Mouse (Mus musculus): ENCODE measurements at regions not wholly inside any gene's neighbourhood (a gene's known extent, or its start where the extent isn't known, plus 50 kb on each side); places are given as distances from the start of the nearest gene placed in this dataset.

- no peak for ATAC-seq (ENCODE audit: low read depth)
- Histone ChIP-seq H3K27me3 (no peaks in the 10 kb centered on the region), H3K9ac (no peak overlapping the region), H3K4me1 (replicated peaks) (no peaks in the 10 kb centered on the region), H3K36me3 (no peaks in the 10 kb centered on the region), H3K27ac (no peak overlapping the region), H3K4me2 (no peak overlapping the region), H3K9me3 (replicated peaks) (no peaks in the 10 kb centered on the region), H3K4me3 (replicated peaks) (no peak overlapping the region)
- 35% methylated on average over 9 of the region's 9 CpGs for WGBS (ENCODE audit: insufficient replicate concordance)
- DNase-seq: peak; percentile 9
Measured at GRCm38 (mm10) chr8:93591608-93592301, 56.1 kb upstream of the Ces5a start.

- H3K4me1 ChIP-seq (replicated peaks): no peaks in the 10 kb centered on the region
- DNase-seq (no peak), ATAC-seq (ENCODE audit: low read depth) (no peak)
- no peak overlapping the region for H3K4me2 ChIP-seq
- no peaks in the 10 kb centered on the region for H3K27me3 ChIP-seq
- no peak overlapping the region for H3K27ac ChIP-seq
- 33% methylated on average over 3 of the region's 3 CpGs for WGBS (ENCODE audit: insufficient replicate concordance)
- no peak overlapping the region for H3K4me3 ChIP-seq (replicated peaks)
- H3K9ac ChIP-seq: no peak overlapping the region
- no peaks in the 10 kb centered on the region for H3K9me3 ChIP-seq (replicated peaks)
- no peaks in the 10 kb centered on the region for H3K36me3 ChIP-seq
Measured at GRCm38 (mm10) chr8:93592302-93592651, 56.6 kb upstream of the Ces5a start.

- Histone ChIP-seq H3K4me1 (replicated peaks) (no peaks in the 10 kb centered on the region), H3K4me2 (no peak overlapping the region), H3K9ac (no peak overlapping the region), H3K4me3 (replicated peaks) (no peak overlapping the region), H3K36me3 (no peaks in the 10 kb centered on the region), H3K27me3 (no peaks in the 10 kb centered on the region), H3K9me3 (replicated peaks) (no peaks in the 10 kb centered on the region), H3K27ac (no peak overlapping the region)
- DNase-seq (no peak), ATAC-seq (ENCODE audit: low read depth) (no peak)
- 43% methylated on average over 11 of the region's 11 CpGs for WGBS (ENCODE audit: insufficient replicate concordance)
Measured at GRCm38 (mm10) chr8:93598613-93599121, 63.0 kb upstream of the Ces5a start.

- Histone ChIP-seq H3K9ac (no peak overlapping the region), H3K27me3 (no peaks in the 10 kb centered on the region), H3K4me2 (no peak overlapping the region), H3K36me3 (no peaks in the 10 kb centered on the region), H3K27ac (no peak overlapping the region), H3K4me1 (replicated peaks) (no peaks in the 10 kb centered on the region), H3K9me3 (replicated peaks) (no peaks in the 10 kb centered on the region), H3K4me3 (replicated peaks) (no peak overlapping the region)
- DNase-seq (no peak), ATAC-seq (ENCODE audit: low read depth) (no peak)
- WGBS (ENCODE audit: insufficient replicate concordance): 60% methylated on average over 9 of the region's 9 CpGs
Measured at GRCm38 (mm10) chr8:93599306-93599705, 63.7 kb upstream of the Ces5a start.

GRCm38 (mm10) chr8:93599776-93600175, 64.1 kb upstream of the Ces5a start:
- WGBS (ENCODE audit: insufficient replicate concordance): 66% methylated on average over 8 of the region's 8 CpGs
- DNase-seq: no peak

GRCm38 (mm10) chr8:93626807-93627526, 91.3 kb upstream of the Ces5a start:
- ATAC-seq (ENCODE audit: low read depth) (no peak), DNase-seq (no peak)
- no peaks in the 10 kb centered on the region for H3K9me3 ChIP-seq (replicated peaks)
- H3K27me3 ChIP-seq: no peaks in the 10 kb centered on the region
- H3K4me3 ChIP-seq (replicated peaks): no peak overlapping the region
- no peaks in the 10 kb centered on the region for H3K36me3 ChIP-seq
- H3K9ac ChIP-seq: no peak overlapping the region
- H3K4me2 ChIP-seq: no peak overlapping the region
- no peak overlapping the region for H3K27ac ChIP-seq
- no peaks in the 10 kb centered on the region for H3K4me1 ChIP-seq (replicated peaks)
- 36% methylated on average over 18 of the region's 18 CpGs for WGBS (ENCODE audit: insufficient replicate concordance)

More at GRCm38 (mm10) chr8:93599776-93600175, 64.1 kb upstream of the Ces5a start:
- Histone ChIP-seq H3K27me3 (no peaks in the 10 kb centered on the region), H3K4me2 (no peak overlapping the region), H3K9me3 (replicated peaks) (no peaks in the 10 kb centered on the region), H3K4me3 (replicated peaks) (no peak overlapping the region), H3K4me1 (replicated peaks) (no peaks in the 10 kb centered on the region), H3K27ac (no peak overlapping the region), H3K9ac (no peak overlapping the region), H3K36me3 (no peaks in the 10 kb centered on the region)
- no peak for ATAC-seq (ENCODE audit: low read depth)

- WGBS (ENCODE audit: insufficient replicate concordance): 62% methylated on average over 6 of the region's 6 CpGs
Measured at GRCm38 (mm10) chr8:93627626-93628025, 92.0 kb upstream of the Ces5a start.

GRCm38 (mm10) chr8:93632896-93633295, 97.3 kb upstream of the Ces5a start:
- no peaks in the 10 kb centered on the region for H3K36me3 ChIP-seq
- no peak overlapping the region for H3K27ac ChIP-seq
- 69% methylated on average over 8 of the region's 8 CpGs for whole genome bisulfite sequencing (ENCODE audit: insufficient replicate concordance)
- H3K4me2 ChIP-seq: no peak overlapping the region
- no peak overlapping the region for H3K4me3 ChIP-seq (replicated peaks)
- H3K9me3 ChIP-seq (replicated peaks): no peaks in the 10 kb centered on the region
- DNase-seq (no peak), ATAC-seq (ENCODE audit: low read depth) (no peak)
- H3K27me3 ChIP-seq: no peaks in the 10 kb centered on the region
- H3K4me1 ChIP-seq (replicated peaks): no peaks in the 10 kb centered on the region
- H3K9ac ChIP-seq: no peak overlapping the region

More at GRCm38 (mm10) chr8:93627626-93628025, 92.0 kb upstream of the Ces5a start:
- ATAC-seq (ENCODE audit: low read depth) (no peak), DNase-seq (no peak)
- no peak overlapping the region for H3K27ac ChIP-seq
- H3K4me3 ChIP-seq (replicated peaks): no peak overlapping the region
- H3K4me1 ChIP-seq (replicated peaks): no peaks in the 10 kb centered on the region
- no peaks in the 10 kb centered on the region for H3K9me3 ChIP-seq (replicated peaks)
- no peak overlapping the region for H3K4me2 ChIP-seq
- no peaks in the 10 kb centered on the region for H3K36me3 ChIP-seq
- no peaks in the 10 kb centered on the region for H3K27me3 ChIP-seq
- no peak overlapping the region for H3K9ac ChIP-seq

- H3K27ac ChIP-seq: no peak overlapping the region
- H3K4me2 ChIP-seq: no peak overlapping the region
- H3K9me3 ChIP-seq (replicated peaks): no peaks in the 10 kb centered on the region
- H3K36me3 ChIP-seq: no peaks in the 10 kb centered on the region
- H3K4me3 ChIP-seq (replicated peaks): no peak overlapping the region
- no peak for ATAC-seq (ENCODE audit: low read depth)
- no peaks in the 10 kb centered on the region for H3K4me1 ChIP-seq (replicated peaks)
- H3K9ac ChIP-seq: no peak overlapping the region
- H3K27me3 ChIP-seq: no peaks in the 10 kb centered on the region
- 44% methylated on average over 2 of the region's 2 CpGs for WGBS (ENCODE audit: insufficient replicate concordance)
- DNase-seq: no peak
Measured at GRCm38 (mm10) chr8:93642770-93643169, 107.1 kb upstream of the Ces5a start.

- DNase-seq (no peak), ATAC-seq (ENCODE audit: low read depth) (no peak)
- no peak overlapping the region for H3K4me3 ChIP-seq (replicated peaks)
- 54% methylated on average over 4 of the region's 4 CpGs for WGBS (ENCODE audit: insufficient replicate concordance)
- H3K27me3 ChIP-seq: no peaks in the 10 kb centered on the region
- no peak overlapping the region for H3K9ac ChIP-seq
- no peaks in the 10 kb centered on the region for H3K9me3 ChIP-seq (replicated peaks)
- no peak overlapping the region for H3K27ac ChIP-seq
- H3K36me3 ChIP-seq: no peaks in the 10 kb centered on the region
- no peaks in the 10 kb centered on the region for H3K4me1 ChIP-seq (replicated peaks)
- no peak overlapping the region for H3K4me2 ChIP-seq
Measured at GRCm38 (mm10) chr8:93643471-93644215, 108.0 kb upstream of the Ces5a start.

- Histone ChIP-seq H3K9ac (no peak overlapping the region), H3K4me3 (replicated peaks) (no peak overlapping the region), H3K9me3 (replicated peaks) (0 out of 2 replicates have a peak, but pooled peaks cover 3% of the 10 kb centered on the region), H3K4me2 (no peak overlapping the region), H3K27ac (no peak overlapping the region), H3K27me3 (no peaks in the 10 kb centered on the region), H3K4me1 (replicated peaks) (no peaks in the 10 kb centered on the region), H3K36me3 (no peaks in the 10 kb centered on the region)
- no peak for DNase-seq
- WGBS (ENCODE audit: insufficient replicate concordance): 74% methylated on average over 2 of the region's 2 CpGs
- no peak for ATAC-seq (ENCODE audit: low read depth)
Measured at GRCm38 (mm10) chr8:93653421-93653820, 117.8 kb upstream of the Ces5a start.
